Mouse (Mus musculus) MEL (cell line): ENCODE measurements around the gene Borcs8. TPM values are rescaled to one million over a fixed set of nuclear protein-coding genes. Genes with fewer than 3 reads are reported as not detected.

Source experiments
- DNase-seq: peaks from one replicate; pipeline ENCODE4 v3.0.0; 2011; ENCODE audit warnings: low read depth, low spot score
- H3K27ac ChIP-seq: 2 replicates; pipeline ENCODE4 v1.5.1; 2012; ENCODE audit warnings: low read depth, mild to moderate bottlenecking, control low read depth, low read length, moderate library complexity; ENCODE audit not compliant: control insufficient read depth
- H3K27me3 ChIP-seq, 2 experiments: fragments of 150-350 bp in 1 of 2; sonication (generic) in 1 of 2; 2 replicates each; pipeline ENCODE4 v1.6.1; 2012; ENCODE audit warnings: low read length in 2 of 2, mild to moderate bottlenecking in 2 of 2, improper control_type of control experiment in 1 of 2, moderate library complexity in 1 of 2; ENCODE audit not compliant: insufficient read depth in 2 of 2, control insufficient read depth in 1 of 2
- H3K36me3 ChIP-seq, 2 experiments: 2 replicates each; pipeline ENCODE4 v1.6.1; 2012 to 2014; ENCODE audit warnings: low read length in 2 of 2, improper control_type of control experiment in 1 of 2, inconsistent platforms in 1 of 2, mild to moderate bottlenecking in 1 of 2; ENCODE audit not compliant: insufficient read depth in 2 of 2, control insufficient read depth in 1 of 2
- H3K4me1 ChIP-seq, 2 experiments: fragments of 150-350 bp in 1 of 2; sonication (generic) in 1 of 2; 2 replicates each; pipeline ENCODE4 v1.6.1; 2012; ENCODE audit warnings: low read length in 2 of 2, improper control_type of control experiment in 1 of 2, mild to moderate bottlenecking in 1 of 2; ENCODE audit not compliant: insufficient read depth in 2 of 2, control insufficient read depth in 1 of 2
- H3K4me3 ChIP-seq, 2 experiments: fragments of 150-350 bp in 1 of 2; sonication (generic) in 1 of 2; 2 replicates each; pipeline ENCODE4 v1.5.1; 2012; ENCODE audit warnings: low read depth in 2 of 2, low read length in 2 of 2, mild to moderate bottlenecking in 2 of 2, moderate library complexity in 2 of 2, control low read depth in 1 of 2, improper control_type of control experiment in 1 of 2; ENCODE audit not compliant: control insufficient read depth in 1 of 2, insufficient read depth in 1 of 2
- H3K79me2 ChIP-seq: 2 replicates; pipeline ENCODE4 v1.6.1; 2012; ENCODE audit warnings: mild to moderate bottlenecking, low read length, moderate library complexity; ENCODE audit not compliant: control insufficient read depth, poor library complexity, insufficient read depth
- H3K9ac ChIP-seq: 2 replicates; pipeline ENCODE4 v1.6.1; 2012; ENCODE audit warnings: low read depth, mild to moderate bottlenecking, control low read depth, low read length, moderate library complexity; ENCODE audit not compliant: control insufficient read depth, poor library complexity, severe bottlenecking
- H3K9me3 ChIP-seq: fragments of 150-350 bp; sonication (generic); replicated peaks from 2 replicates; pipeline ENCODE4 v1.6.1; 2012; ENCODE audit warnings: mild to moderate bottlenecking, low read length, improper control_type of control experiment, moderate library complexity; ENCODE audit not compliant: insufficient read depth
- BHLHE40 ChIP-seq: IDR thresholded peaks from 2 replicates; pipeline ENCODE4 v1.6.1; 2012; ENCODE audit warnings: low read depth, mild to moderate bottlenecking, inconsistent platforms, low read length, improper control_type of control experiment, borderline replicate concordance
- CHD1 ChIP-seq: IDR thresholded peaks from 2 replicates; pipeline ENCODE4 v1.6.1; 2012; ENCODE audit warnings: low read depth, mild to moderate bottlenecking, inconsistent platforms, low read length, improper control_type of control experiment
- CHD2 ChIP-seq: IDR thresholded peaks from 2 replicates; pipeline ENCODE4 v1.6.1; 2011; ENCODE audit warnings: low read length, improper control_type of control experiment
- CTCF ChIP-seq, 3 experiments: IDR thresholded peaks in 2 of 3; conservative IDR thresholded peaks in 1 of 3; 2 replicates each; pipeline ENCODE4 v1.5.1; 2011 to 2012; ENCODE audit warnings: low read length in 3 of 3, low read depth in 2 of 3, mild to moderate bottlenecking in 2 of 3, improper control_type of control experiment in 1 of 3, inconsistent platforms in 1 of 3, mixed read lengths in 1 of 3, moderate library complexity in 1 of 3; ENCODE audit not compliant: control insufficient read depth in 1 of 3, insufficient read depth in 1 of 3, poor library complexity in 1 of 3, severe bottlenecking in 1 of 3
- EP300 ChIP-seq, 2 experiments: IDR thresholded peaks; 2 replicates each; pipeline ENCODE4 v1.6.1; 2011; ENCODE audit warnings: improper control_type of control experiment in 2 of 2, low read length in 2 of 2, low read depth in 1 of 2, mild to moderate bottlenecking in 1 of 2
- GATA1 ChIP-seq: IDR thresholded peaks from 2 replicates; pipeline ENCODE4 v1.6.1; 2011; ENCODE audit warnings: low read depth, low read length, improper control_type of control experiment
- MAFK ChIP-seq: IDR thresholded peaks from 2 replicates; pipeline ENCODE4 v1.6.1; 2011; ENCODE audit warnings: low read depth, mild to moderate bottlenecking, low read length, improper control_type of control experiment, borderline replicate concordance
- MAX ChIP-seq: IDR thresholded peaks from 2 replicates; pipeline ENCODE4 v1.6.1; 2011; ENCODE audit warnings: low read length, improper control_type of control experiment
- MEF2A ChIP-seq: IDR thresholded peaks from 2 replicates; pipeline ENCODE4 v1.6.1; 2014; ENCODE audit warnings: low read depth, mild to moderate bottlenecking, inconsistent platforms, low read length, improper control_type of control experiment; ENCODE audit not compliant: poor library complexity, insufficient replicate concordance, severe bottlenecking; ENCODE audit errors: extremely low read depth
- MXI1 ChIP-seq: IDR thresholded peaks from 2 replicates; pipeline ENCODE4 v1.6.1; 2011; ENCODE audit warnings: mild to moderate bottlenecking, low read depth, low read length, improper control_type of control experiment
- MYC ChIP-seq: IDR thresholded peaks from 2 replicates; pipeline ENCODE4 v1.6.1; 2011; ENCODE audit warnings: low read depth, mild to moderate bottlenecking, low read length, improper control_type of control experiment, moderate library complexity
- NELFE ChIP-seq: IDR thresholded peaks from 2 replicates; pipeline ENCODE4 v1.6.1; 2011; ENCODE audit warnings: low read depth, low read length, improper control_type of control experiment
- POLR2A ChIP-seq, 2 experiments: IDR thresholded peaks; 2 replicates each; pipeline ENCODE4 v1.6.1; 2011 to 2012; ENCODE audit warnings: low read length in 2 of 2, mild to moderate bottlenecking in 2 of 2, control low read depth in 1 of 2, improper control_type of control experiment in 1 of 2, low read depth in 1 of 2, moderate library complexity in 1 of 2; ENCODE audit not compliant: control insufficient read depth in 1 of 2, insufficient read depth in 1 of 2, poor library complexity in 1 of 2
- POLR2AphosphoS2 ChIP-seq: IDR thresholded peaks from 2 replicates; pipeline ENCODE4 v1.6.1; 2011; ENCODE audit warnings: low read length, improper control_type of control experiment
- POLR2AphosphoS5 ChIP-seq: IDR thresholded peaks from 2 replicates; pipeline ENCODE4 v1.6.1; 2012; ENCODE audit warnings: low read depth, borderline replicate concordance, mild to moderate bottlenecking, inconsistent platforms, low read length, moderate library complexity, mixed read lengths
- RAD21 ChIP-seq: IDR thresholded peaks from 2 replicates; pipeline ENCODE4 v1.6.1; 2011; ENCODE audit warnings: mild to moderate bottlenecking, low read depth, low read length, improper control_type of control experiment
- SMC3 ChIP-seq: IDR thresholded peaks from 2 replicates; pipeline ENCODE4 v1.6.1; 2011; ENCODE audit warnings: low read depth, low read length, improper control_type of control experiment
- TAL1 ChIP-seq: IDR thresholded peaks from 2 replicates; pipeline ENCODE4 v1.6.1; 2012; ENCODE audit warnings: mild to moderate bottlenecking, inconsistent platforms, low read length, moderate library complexity, mixed read lengths
- TBP ChIP-seq: IDR thresholded peaks from 2 replicates; pipeline ENCODE4 v1.8.0; 2011; ENCODE audit warnings: low read depth, low read length, improper control_type of control experiment
- TCF12 ChIP-seq: IDR thresholded peaks from 2 replicates; pipeline ENCODE4 v1.6.1; 2014; ENCODE audit warnings: low read depth, mild to moderate bottlenecking, inconsistent platforms, low read length, improper control_type of control experiment, moderate library complexity
- UBTF ChIP-seq: IDR thresholded peaks from 2 replicates; pipeline ENCODE4 v1.6.1; 2012; ENCODE audit warnings: low read depth, mild to moderate bottlenecking, inconsistent platforms, low read length, improper control_type of control experiment, moderate library complexity, borderline replicate concordance; ENCODE audit not compliant: insufficient read depth
- USF1 ChIP-seq: IDR thresholded peaks from 2 replicates; pipeline ENCODE4 v1.6.1; 2014; ENCODE audit warnings: low read depth, mild to moderate bottlenecking, inconsistent platforms, low read length, improper control_type of control experiment, moderate library complexity
- USF2 ChIP-seq, 2 experiments: IDR thresholded peaks; 2 replicates each; pipeline ENCODE4 v1.6.1; 2011 to 2012; ENCODE audit warnings: improper control_type of control experiment in 2 of 2, low read length in 2 of 2, borderline replicate concordance in 1 of 2, inconsistent platforms in 1 of 2, low read depth in 1 of 2, mild to moderate bottlenecking in 1 of 2; ENCODE audit not compliant: insufficient read depth in 1 of 2
- ZC3H11A ChIP-seq: IDR thresholded peaks from 2 replicates; pipeline ENCODE4 v1.6.1; 2012; ENCODE audit warnings: low read depth, mild to moderate bottlenecking, inconsistent platforms, low read length, improper control_type of control experiment
- ZMIZ1 ChIP-seq: IDR thresholded peaks from 2 replicates; pipeline ENCODE4 v1.6.1; 2012; ENCODE audit warnings: low read depth, mild to moderate bottlenecking, inconsistent platforms, low read length, improper control_type of control experiment, moderate library complexity
- polyA plus RNA-seq, 2 experiments: library from polyadenylated mRNA; stranded (reverse) in 1 of 2; unstranded in 1 of 2; fragments of >175 nt in 1 of 2; fragments of >200 nt in 1 of 2; gene quantifications; 2 replicates each; pipeline versions ENCODE4 v1.2.1 to v1.2.4; 2012; ENCODE audit warnings: low replicate concordance in 2 of 2, low read depth in 1 of 2; ENCODE audit not compliant: insufficient read length in 2 of 2, insufficient read depth in 1 of 2, missing spikeins in 1 of 2
- total RNA-seq: library from RNA; depleted of rRNA; stranded (reverse); fragments of 300-350 nt; gene quantifications from 2 replicates; pipeline ENCODE4 v1.2.3, GENCODE M21; 2012

Borcs8 gene
- total and polyA plus RNA-seq, 3 experiments, result 49.5 to 73.0 TPM; not detected in 1

- Histone ChIP-seq H3K36me3 (no peaks in the 10 kb centered on the region), H3K4me1 (no peaks in the 10 kb centered on the region), H3K9ac (no peak overlapping the region), H3K9me3 (no peaks in the 10 kb centered on the region), H3K27ac (no peak overlapping the region), H3K27me3 (peaks cover 0 to 4% of the 10 kb centered on the region in 2 experiments; a peak in 1 of 4 replicates), H3K79me2 (no peaks in the 10 kb centered on the region), H3K4me3 (no peak overlapping the region)
- TF ChIP-seq SMC3, result peak; percentile 73
- no peak for TF ChIP-seq TBP
- no peak for TF ChIP-seq CHD1
- no peak for TF ChIP-seq ZMIZ1
- 0 out of 2 replicates have a peak, but pooled peaks have one; percentile 12 for TF ChIP-seq ZC3H11A
- no peak for TF ChIP-seq UBTF
- no peak for TF ChIP-seq USF2 (IDR thresholded peaks at IDR 0.05; ENCODE audit: borderline replicate concordance in 1 of 2, insufficient read depth in 1 of 2, low read depth in 1 of 2, low read length in 2 of 2)
- TF ChIP-seq RAD21, result peak; percentile 58
- TF ChIP-seq USF1, result no peak
- TF ChIP-seq MEF2A, result no peak
- TF ChIP-seq EP300 (IDR thresholded peaks at IDR 0.05; ENCODE audit: low read depth in 1 of 2, low read length in 2 of 2), result no peak
- TF ChIP-seq CTCF (IDR thresholded peaks at IDR 0.05 in 2 of 3, conservative IDR thresholded peaks at IDR 0.05 in 1 of 3; ENCODE audit: control insufficient read depth in 1 of 3, insufficient read depth in 1 of 3, low read depth in 2 of 3, low read length in 3 of 3, poor library complexity in 1 of 3, severe bottlenecking in 1 of 3), result peak; percentile 58 to 68 (median 60)
- peak; percentile 42 for DNase-seq
Measured at GRCm38 (mm10) chr8:70122863-70123262, 16.4 kb upstream of the Borcs8 start.

GRCm38 (mm10) chr8:70124992-70125391 is 14.3 kb upstream of the Borcs8 start:
- Histone ChIP-seq H3K27me3 (peaks cover 0 to 4% of the 10 kb centered on the region in 2 experiments; a peak in 1 of 4 replicates), H3K9ac (no peak overlapping the region)

GRCm38 (mm10) chr8:70128435-70128834 is 10.9 kb upstream of the Borcs8 start:
- Histone ChIP-seq H3K79me2 (peaks cover 11% of the 10 kb centered on the region), H3K27ac (no peak overlapping the region), H3K4me3 (no peak overlapping the region), H3K36me3 (peaks cover 0 to 2% of the 10 kb centered on the region in 2 experiments; a peak in 2 of 4 replicates), H3K9me3 (no peaks in the 10 kb centered on the region), H3K4me1 (peaks cover 0 to 8% of the 10 kb centered on the region in 2 experiments; a peak in 2 of 4 replicates), H3K27me3 (peaks cover 0 to 4% of the 10 kb centered on the region in 2 experiments; a peak in 1 of 4 replicates), H3K9ac (no peak overlapping the region)
- DNase-seq, result no peak
- TF ChIP-seq MXI1, result no peak
- no peak for TF ChIP-seq MAFK
- TF ChIP-seq NELFE, result no peak
- no peak for TF ChIP-seq GATA1
- TF ChIP-seq TAL1, result no peak
- no peak for TF ChIP-seq CHD2
- TF ChIP-seq MAX, result no peak
- no peak for TF ChIP-seq SMC3
- no peak for TF ChIP-seq MEF2A
- TF ChIP-seq UBTF, result no peak
- TF ChIP-seq USF1, result no peak
- no peak for TF ChIP-seq BHLHE40
- no peak for TF ChIP-seq ZMIZ1
- no peak for TF ChIP-seq RAD21
- TF ChIP-seq EP300 (IDR thresholded peaks at IDR 0.05; ENCODE audit: low read depth in 1 of 2, low read length in 2 of 2), result no peak
- no peak for TF ChIP-seq MYC
- TF ChIP-seq TCF12, result no peak
- TF ChIP-seq POLR2AphosphoS2, result no peak
- no peak for TF ChIP-seq POLR2A (IDR thresholded peaks at IDR 0.05; ENCODE audit: control insufficient read depth in 1 of 2, insufficient read depth in 1 of 2, low read depth in 1 of 2, low read length in 2 of 2, poor library complexity in 1 of 2)

More at GRCm38 (mm10) chr8:70124992-70125391, 14.3 kb upstream of the Borcs8 start:
- DNase-seq, result no peak
- no peak overlapping the region for H3K27ac ChIP-seq
- no peaks in the 10 kb centered on the region for H3K9me3 ChIP-seq
- TF ChIP-seq POLR2AphosphoS5, result no peak
- TF ChIP-seq UBTF, result no peak
- H3K4me3 ChIP-seq, result no peak overlapping the region
- no peaks in the 10 kb centered on the region for H3K79me2 ChIP-seq
- H3K4me1 ChIP-seq, result no peaks in the 10 kb centered on the region
- no peaks in the 10 kb centered on the region for H3K36me3 ChIP-seq
